Mouse (Mus musculus) forebrain, embryonic 14.5 days (tissue): ENCODE results near the gene Exoc3. TPM values are rescaled to one million over a fixed set of nuclear protein-coding genes. Genes with fewer than 3 reads are reported as not detected.

Experiments used
- ATAC-seq: fragments of 200-750 bp; cut with Nextera tagmentation; 2 replicates; pipeline ENCODE4 v1.8.0; 2017; ENCODE audit warnings: mild to moderate bottlenecking, moderate library complexity
- DNase-seq: peaks from one replicate; pipeline ENCODE4 v3.0.0-alpha.2; 2015; ENCODE audit warnings: low spot score
- H3K27ac ChIP-seq: fragments of 300-500 bp; sonication (generic); 2 replicates; pipeline ENCODE4 v1.5.1; 2014; ENCODE audit warnings: low read depth, mild to moderate bottlenecking, control low read depth, low read length, moderate library complexity
- H3K27me3 ChIP-seq: fragments of 300-500 bp; sonication (generic); replicated peaks from 2 replicates; pipeline ENCODE4 v1.6.1; 2014; ENCODE audit warnings: low read length, control low read depth, mixed read lengths; ENCODE audit not compliant: control insufficient read depth, insufficient read depth
- H3K36me3 ChIP-seq: fragments of 300-500 bp; sonication (generic); 2 replicates; pipeline ENCODE4 v1.6.1; 2014; ENCODE audit warnings: low read length, control low read depth; ENCODE audit not compliant: control insufficient read depth, insufficient read depth
- H3K4me1 ChIP-seq: fragments of 300-500 bp; sonication (generic); 2 replicates; pipeline ENCODE4 v1.6.1; 2014; ENCODE audit warnings: antibody characterized with exemption, low read length, control low read depth; ENCODE audit not compliant: control insufficient read depth, insufficient read depth
- H3K4me2 ChIP-seq: fragments of 300-500 bp; sonication (generic); 2 replicates; pipeline ENCODE4 v1.6.1; 2014; ENCODE audit warnings: mild to moderate bottlenecking, control low read depth, low read length
- H3K4me3 ChIP-seq: fragments of 300-500 bp; sonication (generic); 2 replicates; pipeline ENCODE4 v1.5.1; 2014; ENCODE audit warnings: low read depth, low read length, control low read depth
- H3K9ac ChIP-seq: fragments of 300-500 bp; sonication (generic); 2 replicates; pipeline ENCODE4 v1.6.1; 2014; ENCODE audit warnings: mild to moderate bottlenecking, low read length, control low read depth, moderate library complexity
- H3K9me3 ChIP-seq: fragments of 300-500 bp; sonication (generic); replicated peaks from 2 replicates; pipeline ENCODE4 v1.6.1; 2016; ENCODE audit warnings: low read length, control low read depth, mixed read lengths; ENCODE audit not compliant: control insufficient read depth
- WGBS: fragments of 180-500 bp; shearing (Covaris S2); extraction: QIAGEN DNeasy Blood & Tissue Kit; methylation state at CpG from one replicate; pipeline ENCODE4 v1.1.7; 2014; 5-methylcytosine and 5-hydroxymethylcytosine counted together
- polyA plus RNA-seq: library from polyadenylated mRNA; unstranded; fragments of >200 nt; fragmentation: Nextera tagmentation; extraction: Ambion mirVana; gene quantifications from 2 replicates; pipeline ENCODE4 v1.2.1, GENCODE M21; 2014

The Exoc3 gene
- polyA plus RNA-seq, 1 experiment from 2014 or later = 138 TPM

- Histone ChIP-seq H3K4me3 (no peak overlapping the region), H3K4me1 (no peaks in the 10 kb centered on the region), H3K27ac (no peak overlapping the region), H3K4me2 (no peak overlapping the region), H3K27me3 (no peaks in the 10 kb centered on the region), H3K9me3 (no peaks in the 10 kb centered on the region), H3K9ac (no peak overlapping the region), H3K36me3 (peaks cover 58% of the 10 kb centered on the region)
- DNase-seq = peak; percentile 45
- ATAC-seq = no peak
- WGBS = 83% methylated on average over 6 of the region's 6 CpGs
Measured at GRCm38 (mm10) chr13:74192613-74193012, 15.9 kb downstream of the Exoc3 start.

GRCm38 (mm10) chr13:74183011-74183695 lies 25.4 kb downstream of the Exoc3 start:
- H3K9ac ChIP-seq = no peak overlapping the region
- no peaks in the 10 kb centered on the region for H3K4me1 ChIP-seq
- no peak overlapping the region for H3K4me2 ChIP-seq
- ATAC-seq = no peak
- H3K4me3 ChIP-seq = no peak overlapping the region
- no peaks in the 10 kb centered on the region for H3K9me3 ChIP-seq
- DNase-seq = no peak
- 93% methylated on average over 5 of the region's 5 CpGs for WGBS
- H3K36me3 ChIP-seq = peaks cover 61% of the 10 kb centered on the region
- H3K27me3 ChIP-seq = no peaks in the 10 kb centered on the region
- no peak overlapping the region for H3K27ac ChIP-seq

- Histone ChIP-seq H3K27ac (no peak overlapping the region), H3K4me3 (no peak overlapping the region), H3K36me3 (peaks cover 60% of the 10 kb centered on the region), H3K27me3 (no peaks in the 10 kb centered on the region), H3K9ac (no peak overlapping the region), H3K9me3 (no peaks in the 10 kb centered on the region), H3K4me1 (no peaks in the 10 kb centered on the region), H3K4me2 (no peak overlapping the region)
- DNase-seq (no peak), ATAC-seq (no peak)
- 94% methylated on average over 5 of the region's 5 CpGs for WGBS
Measured at GRCm38 (mm10) chr13:74172036-74172435, 36.5 kb downstream of the Exoc3 start.

- Histone ChIP-seq H3K27me3 (no peaks in the 10 kb centered on the region), H3K4me3 (no peak overlapping the region), H3K9ac (no peak overlapping the region), H3K4me1 (no peaks in the 10 kb centered on the region), H3K4me2 (no peak overlapping the region), H3K27ac (no peak overlapping the region), H3K9me3 (no peaks in the 10 kb centered on the region), H3K36me3 (peaks cover 43% of the 10 kb centered on the region)
- ATAC-seq = no peak
- WGBS = 89% methylated on average over 10 of the region's 10 CpGs
- DNase-seq = no peak
Measured at GRCm38 (mm10) chr13:74169446-74170164, 38.9 kb downstream of the Exoc3 start.

- Histone ChIP-seq H3K27ac (no peak overlapping the region), H3K36me3 (peaks cover 27% of the 10 kb centered on the region), H3K9ac (no peak overlapping the region), H3K4me3 (no peak overlapping the region), H3K9me3 (no peaks in the 10 kb centered on the region), H3K4me1 (no peaks in the 10 kb centered on the region), H3K27me3 (no peaks in the 10 kb centered on the region), H3K4me2 (no peak overlapping the region)
- WGBS = 84% methylated on average over 2 of the region's 2 CpGs
- ATAC-seq (peak; percentile 8; the same call in 1 of the 2 replicates), DNase-seq (no peak)
Measured at GRCm38 (mm10) chr13:74167492-74167891, 41.0 kb downstream of the Exoc3 start.

- H3K4me2 ChIP-seq = peak overlapping the region; percentile 67
- H3K9ac ChIP-seq = peak overlapping the region; percentile 69
- peak overlapping the region; percentile 44 for H3K4me3 ChIP-seq
- no peaks in the 10 kb centered on the region for H3K4me1 ChIP-seq
- no peak overlapping the region for H3K27ac ChIP-seq
- ATAC-seq (peak; percentile 71), DNase-seq (no peak)
- H3K27me3 ChIP-seq = no peaks in the 10 kb centered on the region
- H3K36me3 ChIP-seq = peaks cover 23% of the 10 kb centered on the region
- 5% methylated on average over 9 of the region's 9 CpGs for WGBS
- H3K9me3 ChIP-seq = no peaks in the 10 kb centered on the region
Measured at GRCm38 (mm10) chr13:74167057-74167413, 41.5 kb downstream of the Exoc3 start.

GRCm38 (mm10) chr13:74166348-74167056 lies 42.0 kb downstream of the Exoc3 start:
- Histone ChIP-seq H3K9ac (peak overlapping the region; percentile 69), H3K4me2 (peak overlapping the region; percentile 67), H3K4me1 (no peaks in the 10 kb centered on the region), H3K9me3 (no peaks in the 10 kb centered on the region), H3K4me3 (peak overlapping the region; percentile 44), H3K27me3 (no peaks in the 10 kb centered on the region), H3K27ac (no peak overlapping the region), H3K36me3 (peaks cover 18% of the 10 kb centered on the region)
- ATAC-seq (peak; percentile 90), DNase-seq (peak; percentile 66)
- 18% methylated on average over 19 of the region's 19 CpGs for WGBS

- 79% methylated on average over 2 of the region's 2 CpGs for WGBS
- DNase-seq = no peak
- Histone ChIP-seq H3K4me3 (no peak overlapping the region), H3K9ac (no peak overlapping the region), H3K36me3 (no peaks in the 10 kb centered on the region), H3K27me3 (no peaks in the 10 kb centered on the region), H3K27ac (no peak overlapping the region), H3K4me1 (no peaks in the 10 kb centered on the region), H3K4me2 (no peak overlapping the region), H3K9me3 (no peaks in the 10 kb centered on the region)
- no peak for ATAC-seq
Measured at GRCm38 (mm10) chr13:74147327-74147726, 61.2 kb downstream of the Exoc3 start.
